Mouse (Mus musculus) kidney, postnatal 0 days (tissue): ENCODE measurements around the gene Fndc3b. TPM values are rescaled to one million over a fixed set of nuclear protein-coding genes. Genes with fewer than 3 reads are reported as not detected.
A peak's percentile ranks its signal among the peaks of the same experiment; 100 is the strongest.

Source experiments
- ATAC-seq: fragments of 200-750 bp; cut with Nextera tagmentation; replicated peaks from 2 replicates; pipeline ENCODE4 v1.8.0; 2017; ENCODE audit warnings: low read depth, moderate number of reproducible peaks, moderate TSS enrichment, moderate library complexity; ENCODE audit not compliant: low FRiP score
- DNase-seq: peaks from one replicate; pipeline ENCODE4 v3.0.0-alpha.2; 2016; ENCODE audit warnings: low spot score
- H3K27ac ChIP-seq: fragments of 300-500 bp; sonication (generic); 2 replicates; pipeline ENCODE4 v1.5.1; 2014; ENCODE audit warnings: mild to moderate bottlenecking
- H3K27me3 ChIP-seq: fragments of 300-500 bp; sonication (generic); 2 replicates; pipeline ENCODE4 v1.6.1; 2014; ENCODE audit warnings: low read length, mixed read lengths; ENCODE audit not compliant: insufficient read depth
- H3K36me3 ChIP-seq: fragments of 300-500 bp; sonication (generic); 2 replicates; pipeline ENCODE4 v1.6.1; 2014; ENCODE audit warnings: low read length, mixed read lengths; ENCODE audit not compliant: insufficient read depth
- H3K4me1 ChIP-seq: fragments of 300-500 bp; sonication (generic); replicated peaks from 2 replicates; pipeline ENCODE4 v1.6.1; 2014; ENCODE audit warnings: antibody characterized with exemption, low read length, mixed read lengths; ENCODE audit not compliant: insufficient read depth
- H3K4me2 ChIP-seq: fragments of 300-500 bp; sonication (generic); 2 replicates; pipeline ENCODE4 v1.6.1; 2014; ENCODE audit warnings: mild to moderate bottlenecking, low read length, moderate library complexity, mixed read lengths
- H3K4me3 ChIP-seq: fragments of 300-500 bp; sonication (generic); replicated peaks from 2 replicates; pipeline ENCODE4 v1.5.1; 2014; ENCODE audit warnings: low read depth, low read length
- H3K9ac ChIP-seq: fragments of 300-500 bp; sonication (generic); 2 replicates; pipeline ENCODE4 v1.6.1; 2014; ENCODE audit warnings: low read depth, low read length
- H3K9me3 ChIP-seq: fragments of 300-500 bp; sonication (generic); replicated peaks from 2 replicates; pipeline ENCODE4 v1.6.1; 2016; ENCODE audit warnings: low read length, inconsistent platforms, mixed read lengths
- CTCF ChIP-seq: IDR thresholded peaks from 2 replicates; pipeline ENCODE4 v1.5.1; 2016; ENCODE audit warnings: antibody characterized with exemption, low read depth, mild to moderate bottlenecking, moderate library complexity
- WGBS: fragments of 180-500 bp; shearing (Covaris S2); extraction: QIAGEN DNeasy Blood & Tissue Kit; methylation state at CpG from one replicate; pipeline ENCODE4 v1.1.7; 2014; 5-methylcytosine and 5-hydroxymethylcytosine counted together
- polyA plus RNA-seq: library from polyadenylated mRNA; unstranded; fragments of >200 nt; fragmentation: Nextera tagmentation; extraction: Ambion mirVana; gene quantifications from 2 replicates; pipeline ENCODE4 v1.2.1, GENCODE M21; 2015

Gene Fndc3b
- polyA plus RNA-seq, 1 experiment from 2014 or later: 23.1 TPM

GRCm38 (mm10) chr3:27475899-27476298, 235.2 kb downstream of the Fndc3b start:
- ATAC-seq: no peak

DNA sequence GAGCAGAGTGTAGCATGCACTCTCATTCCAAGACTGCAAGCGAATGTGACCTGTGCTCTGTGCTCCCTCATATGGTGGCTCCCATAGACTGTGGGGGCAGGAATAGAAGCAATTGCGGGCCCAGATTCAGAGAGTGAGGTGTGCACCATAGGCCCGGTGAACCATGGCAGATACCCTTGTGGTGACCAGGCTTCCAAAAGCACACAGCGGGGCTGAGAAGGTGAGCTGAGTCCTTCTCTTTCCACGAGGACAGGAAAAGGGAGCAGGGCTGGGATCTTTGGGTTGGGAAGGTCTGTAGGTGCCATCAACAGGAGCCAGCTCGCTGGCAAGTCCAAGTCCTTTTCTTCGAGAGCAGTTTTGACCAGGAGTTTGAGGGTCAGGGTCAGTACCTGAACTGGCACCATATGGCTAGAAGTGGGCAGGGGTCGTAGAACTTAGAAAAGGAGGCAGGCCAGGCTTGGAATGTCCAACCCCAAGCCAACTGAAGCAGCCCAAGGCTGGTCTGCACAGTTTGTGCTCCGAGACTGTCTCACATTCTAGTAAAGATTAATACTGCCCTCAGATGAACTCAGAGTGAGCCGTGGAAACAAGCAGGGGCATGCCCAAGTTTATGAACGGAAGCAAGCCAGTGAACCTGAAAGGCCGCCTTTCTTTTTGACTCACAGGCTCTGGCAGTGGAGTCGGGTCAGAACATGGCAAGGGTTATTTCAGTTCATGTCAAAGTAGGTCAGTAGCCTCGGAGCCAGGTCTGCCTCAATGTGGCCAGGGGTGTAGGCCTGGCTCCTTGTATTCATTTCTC, 237.1 kb downstream of the Fndc3b start:
- no peaks in the 10 kb centered on the region for H3K4me1 ChIP-seq
- TF ChIP-seq CTCF: no peak
- no peak overlapping the region for H3K9ac ChIP-seq
- H3K4me3 ChIP-seq: no peak overlapping the region
- no peaks in the 10 kb centered on the region for H3K27me3 ChIP-seq
- no peak overlapping the region for H3K4me2 ChIP-seq
- WGBS: 67% methylated on average over 14 of the region's 14 CpGs
- H3K27ac ChIP-seq: peak overlapping the region; percentile 74
- peaks cover 13% of the 10 kb centered on the region for H3K36me3 ChIP-seq
- DNase-seq (peak; percentile 49), ATAC-seq (peak; percentile 90)
- H3K9me3 ChIP-seq: no peaks in the 10 kb centered on the region

More at GRCm38 (mm10) chr3:27475899-27476298, 235.2 kb downstream of the Fndc3b start:
- no peak for TF ChIP-seq CTCF
- Histone ChIP-seq H3K9me3 (no peaks in the 10 kb centered on the region), H3K27me3 (no peaks in the 10 kb centered on the region), H3K9ac (no peak overlapping the region), H3K36me3 (peaks cover 8% of the 10 kb centered on the region; the same call in 1 of the 2 replicates), H3K4me2 (no peak overlapping the region), H3K27ac (no peak overlapping the region), H3K4me3 (no peak overlapping the region), H3K4me1 (no peaks in the 10 kb centered on the region)
- DNase-seq: no peak
- WGBS: 89% methylated on average over 7 of the region's 7 CpGs

- WGBS: 86% methylated on average over 3 of the region's 3 CpGs
- no peak overlapping the region for H3K9ac ChIP-seq
- ATAC-seq: no peak
- H3K9me3 ChIP-seq: no peaks in the 10 kb centered on the region
- DNase-seq: no peak
- H3K4me2 ChIP-seq: no peak overlapping the region
- no peaks in the 10 kb centered on the region for H3K4me1 ChIP-seq
- no peaks in the 10 kb centered on the region for H3K27me3 ChIP-seq
- H3K36me3 ChIP-seq: peaks cover 13% of the 10 kb centered on the region
- peak; percentile 57 for TF ChIP-seq CTCF
- H3K4me3 ChIP-seq: no peak overlapping the region
- H3K27ac ChIP-seq: no peak overlapping the region
Measured at GRCm38 (mm10) chr3:27472846-27473245, 238.3 kb downstream of the Fndc3b start.

- H3K27me3 ChIP-seq: no peaks in the 10 kb centered on the region
- H3K4me3 ChIP-seq: no peak overlapping the region
- no peaks in the 10 kb centered on the region for H3K4me1 ChIP-seq
- peaks cover 24% of the 10 kb centered on the region for H3K36me3 ChIP-seq
- no peak overlapping the region for H3K4me2 ChIP-seq
- WGBS: 86% methylated on average over 8 of the region's 8 CpGs
- H3K27ac ChIP-seq: no peak overlapping the region
- no peak overlapping the region for H3K9ac ChIP-seq
- no peak for ATAC-seq
- no peak for TF ChIP-seq CTCF
- no peak for DNase-seq
- H3K9me3 ChIP-seq: no peaks in the 10 kb centered on the region
Measured at GRCm38 (mm10) chr3:27470781-27471180, 240.3 kb downstream of the Fndc3b start.

- no peaks in the 10 kb centered on the region for H3K4me1 ChIP-seq
- DNase-seq: no peak
- peaks cover 29% of the 10 kb centered on the region for H3K36me3 ChIP-seq
- no peak overlapping the region for H3K4me3 ChIP-seq
- H3K27ac ChIP-seq: no peak overlapping the region
- no peak for ATAC-seq
- H3K27me3 ChIP-seq: no peaks in the 10 kb centered on the region
- no peaks in the 10 kb centered on the region for H3K9me3 ChIP-seq
- no peak overlapping the region for H3K9ac ChIP-seq
- no peak overlapping the region for H3K4me2 ChIP-seq
- TF ChIP-seq CTCF: no peak
- 91% methylated on average over 8 of the region's 8 CpGs for WGBS
Measured at GRCm38 (mm10) chr3:27469971-27470370, 241.1 kb downstream of the Fndc3b start.

- no peak for DNase-seq
Measured at GRCm38 (mm10) chr3:27467505-27468020, 243.5 kb downstream of the Fndc3b start.

More at GRCm38 (mm10) chr3:27467505-27468020, 243.5 kb downstream of the Fndc3b start:
- Histone ChIP-seq H3K36me3 (peaks cover 49% of the 10 kb centered on the region), H3K9ac (no peak overlapping the region), H3K27me3 (no peaks in the 10 kb centered on the region), H3K4me3 (no peak overlapping the region), H3K4me2 (no peak overlapping the region), H3K9me3 (no peaks in the 10 kb centered on the region), H3K4me1 (no peaks in the 10 kb centered on the region), H3K27ac (no peak overlapping the region)
- ATAC-seq: no peak
- WGBS: 74% methylated on average over 11 of the region's 11 CpGs
- TF ChIP-seq CTCF: peak; percentile 55; the same call in 1 of the 2 replicates
